Mouse (Mus musculus): ENCODE data around the gene Gm49388. TPM values are rescaled to one million over a fixed set of nuclear protein-coding genes. Genes with fewer than 3 reads are reported as not detected.
"Not testable (repeated sequence)": the region's sequence is repeated elsewhere in the genome, so short reads cannot be mapped to it uniquely, and the experiment has no call there.

Gm49388 gene
- polyA plus RNA-seq, 1 experiment from 2014 or later = not detected

DNA sequence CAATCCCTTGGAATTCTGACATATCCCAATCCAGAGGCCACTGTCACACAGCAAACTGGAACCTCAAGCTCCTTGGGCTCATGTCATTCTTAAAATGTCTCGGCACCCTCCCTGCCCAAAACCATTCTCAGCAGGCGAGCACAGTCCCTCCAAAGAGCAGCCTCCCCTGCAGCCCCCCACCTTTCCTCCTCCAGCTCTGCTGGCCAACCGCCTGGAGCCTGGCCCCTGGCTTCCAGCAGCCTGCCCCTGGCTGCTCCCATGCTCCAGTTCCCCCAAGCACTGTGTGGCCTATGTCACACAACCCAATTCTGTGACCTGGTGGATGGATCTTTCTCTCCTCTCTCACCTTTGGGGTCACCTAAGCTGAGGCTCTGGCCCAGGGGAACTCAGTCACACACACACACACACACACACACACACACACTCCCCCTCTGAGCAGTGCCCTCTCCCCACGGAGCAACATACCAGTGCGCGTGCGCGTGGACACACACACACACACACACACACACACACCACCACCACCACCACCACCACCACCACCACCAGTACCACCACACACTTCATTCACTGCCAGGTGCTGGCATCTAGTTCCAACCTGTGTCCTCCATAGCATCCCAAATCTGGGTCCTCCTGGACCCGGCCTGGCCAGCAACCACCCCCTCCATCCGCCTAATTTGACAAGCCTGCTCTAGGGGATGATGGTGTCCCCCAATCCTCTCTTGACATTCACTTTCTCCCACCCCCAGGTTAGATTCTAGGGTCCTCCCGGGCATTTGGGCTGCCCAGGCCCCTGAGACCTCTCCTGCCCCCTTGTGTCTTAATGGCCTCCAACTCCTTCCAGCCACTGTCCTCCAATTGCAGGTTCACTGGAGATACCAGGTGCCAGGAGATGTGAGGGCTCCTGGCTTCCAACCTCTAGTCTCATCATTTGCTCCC is 38.1 kb downstream of the Gm49388 start:
- H3K4me1 ChIP-seq = peaks cover 21% of the 10 kb centered on the region
- peak overlapping the region; percentile 81 for H3K9ac ChIP-seq
- no peaks in the 10 kb centered on the region for H3K9me3 ChIP-seq
- H3K4me2 ChIP-seq (replicated peaks) = peak overlapping the region; percentile 73
- H3K4me3 ChIP-seq = peak overlapping the region; percentile 83
- WGBS = 66% methylated on average over 11 of the region's 11 CpGs
- H3K27ac ChIP-seq = peak overlapping the region; percentile 83; the same call in 1 of the 2 replicates
- no peaks in the 10 kb centered on the region for H3K27me3 ChIP-seq
- H3K36me3 ChIP-seq = no peaks in the 10 kb centered on the region
- no peak for ATAC-seq (ENCODE audit: insufficient number of reproducible peaks, insufficient read depth, low FRiP score, low TSS enrichment)

GRCm38 (mm10) chr7:127824176-127824871 is 38.9 kb downstream of the Gm49388 start, which contains the start of the genes Stx4a and Stx1b:
TSS of gene Stx4a (plus strand) at chr7:127824294.
TSS of gene Stx1b (minus strand) at chr7:127824549.
- H3K36me3 ChIP-seq = no peaks in the 10 kb centered on the region
- peak within 1 kb of the TSS; percentile 83 for H3K27ac ChIP-seq
- WGBS = 2% methylated on average over 35 of the region's 38 CpGs
- H3K4me2 ChIP-seq (replicated peaks) = peak within 1 kb of the TSS; percentile 73
- peak within 1 kb of the TSS; percentile 81 for H3K9ac ChIP-seq
- peaks cover 21% of the 10 kb centered on the region for H3K4me1 ChIP-seq
- peak; percentile 74 for ATAC-seq (ENCODE audit: insufficient number of reproducible peaks, insufficient read depth, low FRiP score, low TSS enrichment)
- peak within 1 kb of the TSS; percentile 83 for H3K4me3 ChIP-seq
- no peaks in the 10 kb centered on the region for H3K27me3 ChIP-seq
- no peaks in the 10 kb centered on the region for H3K9me3 ChIP-seq

GRCm38 (mm10) chr7:127835550-127835949 is 50.1 kb downstream of the Gm49388 start:
- H3K27ac ChIP-seq = no peak overlapping the region
- H3K36me3 ChIP-seq = no peaks in the 10 kb centered on the region
- H3K4me1 ChIP-seq = no peaks in the 10 kb centered on the region
- H3K9me3 ChIP-seq = no peaks in the 10 kb centered on the region
- H3K4me3 ChIP-seq = no peak overlapping the region
- H3K4me2 ChIP-seq (replicated peaks) = no peak overlapping the region
- ATAC-seq (ENCODE audit: insufficient number of reproducible peaks, insufficient read depth, low FRiP score, low TSS enrichment) = no peak
- H3K27me3 ChIP-seq = no peaks in the 10 kb centered on the region
- H3K9ac ChIP-seq = no peak overlapping the region
- 75% methylated on average over 2 of the region's 2 CpGs for WGBS

DNA sequence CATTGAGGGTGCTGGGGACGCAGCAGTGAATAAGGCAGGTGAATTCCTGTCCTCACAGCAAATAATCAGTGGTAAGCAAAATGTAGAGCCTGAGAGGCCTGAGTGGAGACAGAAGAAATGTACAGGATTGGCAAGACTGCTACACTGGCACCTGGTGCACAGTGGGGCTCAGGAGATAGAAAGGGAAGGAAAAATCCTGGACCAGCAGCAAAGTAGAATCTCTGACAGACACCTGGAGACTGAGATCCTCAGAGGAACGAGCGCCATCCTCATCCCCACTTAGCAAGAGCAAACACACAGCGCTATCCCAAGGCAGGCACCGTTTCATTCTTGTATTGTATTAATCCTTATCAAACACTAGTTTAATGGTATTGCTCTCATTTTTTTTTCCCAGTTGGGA is 52.1 kb downstream of the Gm49388 start:
- ATAC-seq (ENCODE audit: insufficient number of reproducible peaks, insufficient read depth, low FRiP score, low TSS enrichment) = no peak
- Histone ChIP-seq H3K27me3 (no peaks in the 10 kb centered on the region), H3K4me1 (no peaks in the 10 kb centered on the region), H3K36me3 (no peaks in the 10 kb centered on the region), H3K9ac (no peak overlapping the region), H3K4me2 (replicated peaks) (no peak overlapping the region), H3K9me3 (no peaks in the 10 kb centered on the region), H3K27ac (no peak overlapping the region), H3K4me3 (no peak overlapping the region)
- 89% methylated on average over 5 of the region's 5 CpGs for whole genome bisulfite sequencing

GRCm38 (mm10) chr7:127837878-127838277 is 52.5 kb downstream of the Gm49388 start:
- H3K4me1 ChIP-seq; H3K4me3 ChIP-seq; H3K27ac ChIP-seq; H3K9me3 ChIP-seq; ATAC-seq (ENCODE audit: insufficient number of reproducible peaks, insufficient read depth, low FRiP score, low TSS enrichment); H3K9ac ChIP-seq; H3K36me3 ChIP-seq; H3K4me2 ChIP-seq (replicated peaks); H3K27me3 ChIP-seq: not testable (repeated sequence)
- 74% methylated on average over 4 of the region's 4 CpGs for WGBS

- not testable (repeated sequence) for H3K4me2 ChIP-seq (replicated peaks); ATAC-seq (ENCODE audit: insufficient number of reproducible peaks, insufficient read depth, low FRiP score, low TSS enrichment); H3K27ac ChIP-seq
These were observed 54.6 kb downstream of the Gm49388 start for GRCm38 (mm10) chr7:127840031-127840430.

GRCm38 (mm10) chr7:127840886-127841285 is 55.5 kb downstream of the Gm49388 start:
- Histone ChIP-seq H3K27ac (peak overlapping the region; percentile 89), H3K4me1 (no peaks in the 10 kb centered on the region; the same call in 1 of the 2 replicates), H3K9ac (peak overlapping the region; percentile 58), H3K27me3 (no peaks in the 10 kb centered on the region), H3K4me2 (replicated peaks) (peak overlapping the region; percentile 90), H3K9me3 (no peaks in the 10 kb centered on the region), H3K36me3 (peaks cover 11% of the 10 kb centered on the region; the same call in 1 of the 2 replicates), H3K4me3 (peak overlapping the region; percentile 79)
- peak; percentile 23; the same call in 1 of the 2 replicates for ATAC-seq (ENCODE audit: insufficient number of reproducible peaks, insufficient read depth, low FRiP score, low TSS enrichment)
- WGBS = 5% methylated on average over 15 of the region's 15 CpGs

More at GRCm38 (mm10) chr7:127840031-127840430, 54.6 kb downstream of the Gm49388 start:
- 82% methylated on average over 2 of the region's 2 CpGs for WGBS
- H3K4me1 ChIP-seq, H3K9me3 ChIP-seq, H3K9ac ChIP-seq, H3K4me3 ChIP-seq, H3K27me3 ChIP-seq: not testable (repeated sequence)
- H3K36me3 ChIP-seq = peaks cover 11% of the 10 kb centered on the region; the same call in 1 of the 2 replicates

DNA sequence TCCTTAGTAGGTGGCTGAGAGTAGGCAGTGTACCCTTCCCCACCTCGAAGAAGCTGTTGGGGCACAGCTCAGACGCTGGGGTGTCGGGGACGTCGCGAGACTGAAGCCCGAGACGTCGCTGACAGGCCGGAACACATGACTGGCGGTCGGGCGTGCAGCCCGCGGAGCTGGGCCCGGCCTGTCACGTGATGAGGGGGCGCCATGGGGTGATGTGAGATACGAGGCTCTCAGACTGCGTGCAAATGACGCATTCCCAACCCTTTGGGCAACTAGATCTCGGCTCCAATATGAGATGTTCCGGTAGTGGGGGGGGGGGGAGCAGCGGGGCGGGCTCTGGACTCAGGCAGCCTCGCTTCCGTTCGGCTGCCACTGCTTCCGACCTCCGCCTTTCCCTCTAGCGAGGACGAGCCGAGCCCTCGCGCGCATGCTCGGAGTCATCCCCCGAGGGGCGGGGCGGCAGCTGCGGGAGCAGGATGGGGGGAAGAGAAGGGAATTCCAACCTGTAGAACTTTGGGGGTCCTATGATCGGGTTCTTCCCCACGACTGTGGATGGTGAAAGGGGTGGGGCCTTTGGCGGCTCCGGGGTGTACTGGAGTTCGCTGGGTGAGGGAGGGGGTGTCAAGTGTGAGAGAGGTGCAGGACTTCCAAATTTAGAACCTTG is 56.1 kb downstream of the Gm49388 start:
- Histone ChIP-seq H3K27me3 (no peaks in the 10 kb centered on the region), H3K27ac (peak overlapping the region; percentile 89), H3K36me3 (peaks cover 16% of the 10 kb centered on the region), H3K4me3 (peak overlapping the region; percentile 79), H3K4me2 (replicated peaks) (peak overlapping the region; percentile 90), H3K9ac (peak overlapping the region; percentile 67), H3K9me3 (no peaks in the 10 kb centered on the region), H3K4me1 (no peaks in the 10 kb centered on the region; the same call in 1 of the 2 replicates)
- WGBS = under 1% methylated on average over 43 of the region's 46 CpGs
- peak; percentile 89 for ATAC-seq (ENCODE audit: insufficient number of reproducible peaks, insufficient read depth, low FRiP score, low TSS enrichment)

DNA sequence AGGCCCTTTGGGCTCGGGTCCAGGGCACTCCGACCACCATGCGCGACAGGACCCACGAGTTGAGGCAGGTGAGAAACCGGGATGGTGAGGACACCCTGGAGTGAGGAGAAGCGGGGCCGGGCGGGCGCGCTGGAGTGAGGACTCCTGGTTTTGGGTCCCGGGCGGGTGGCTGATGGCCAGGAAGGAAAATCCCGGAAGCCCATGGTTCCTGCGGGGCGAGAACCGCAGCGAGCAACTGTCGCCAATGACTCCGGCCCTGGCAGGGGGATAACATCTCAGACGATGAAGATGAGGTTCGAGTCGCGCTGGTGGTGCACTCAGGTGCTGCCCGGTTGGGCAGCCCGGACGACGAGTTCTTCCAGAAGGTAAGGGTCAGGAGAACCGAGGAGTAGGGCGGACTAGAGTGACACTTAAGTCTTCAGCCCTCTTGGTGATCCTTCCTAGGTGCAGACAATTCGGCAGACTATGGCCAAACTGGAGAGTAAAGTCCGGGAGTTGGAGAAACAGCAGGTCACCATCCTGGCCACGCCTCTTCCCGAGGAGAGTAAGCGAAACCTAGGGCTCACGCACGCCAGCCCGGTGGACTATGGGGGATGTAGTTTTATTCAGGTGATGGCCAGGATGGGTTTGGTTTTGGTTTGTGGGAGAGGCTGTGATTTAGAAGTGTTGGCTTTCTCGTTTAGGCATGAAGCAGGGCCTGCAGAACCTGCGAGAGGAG is 56.8 kb downstream of the Gm49388 start:
- H3K4me2 ChIP-seq (replicated peaks) = peak overlapping the region; percentile 90
- no peaks in the 10 kb centered on the region for H3K27me3 ChIP-seq
- H3K9me3 ChIP-seq = no peaks in the 10 kb centered on the region
- H3K36me3 ChIP-seq = peaks cover 22% of the 10 kb centered on the region
- peak overlapping the region; percentile 89 for H3K27ac ChIP-seq
- peak overlapping the region; percentile 67 for H3K9ac ChIP-seq
- under 1% methylated on average over 40 of the region's 40 CpGs for WGBS
- H3K4me1 ChIP-seq = no peaks in the 10 kb centered on the region; the same call in 1 of the 2 replicates
- H3K4me3 ChIP-seq = peak overlapping the region; percentile 79
- peak; percentile 26; the same call in 1 of the 2 replicates for ATAC-seq (ENCODE audit: insufficient number of reproducible peaks, insufficient read depth, low FRiP score, low TSS enrichment)

DNA sequence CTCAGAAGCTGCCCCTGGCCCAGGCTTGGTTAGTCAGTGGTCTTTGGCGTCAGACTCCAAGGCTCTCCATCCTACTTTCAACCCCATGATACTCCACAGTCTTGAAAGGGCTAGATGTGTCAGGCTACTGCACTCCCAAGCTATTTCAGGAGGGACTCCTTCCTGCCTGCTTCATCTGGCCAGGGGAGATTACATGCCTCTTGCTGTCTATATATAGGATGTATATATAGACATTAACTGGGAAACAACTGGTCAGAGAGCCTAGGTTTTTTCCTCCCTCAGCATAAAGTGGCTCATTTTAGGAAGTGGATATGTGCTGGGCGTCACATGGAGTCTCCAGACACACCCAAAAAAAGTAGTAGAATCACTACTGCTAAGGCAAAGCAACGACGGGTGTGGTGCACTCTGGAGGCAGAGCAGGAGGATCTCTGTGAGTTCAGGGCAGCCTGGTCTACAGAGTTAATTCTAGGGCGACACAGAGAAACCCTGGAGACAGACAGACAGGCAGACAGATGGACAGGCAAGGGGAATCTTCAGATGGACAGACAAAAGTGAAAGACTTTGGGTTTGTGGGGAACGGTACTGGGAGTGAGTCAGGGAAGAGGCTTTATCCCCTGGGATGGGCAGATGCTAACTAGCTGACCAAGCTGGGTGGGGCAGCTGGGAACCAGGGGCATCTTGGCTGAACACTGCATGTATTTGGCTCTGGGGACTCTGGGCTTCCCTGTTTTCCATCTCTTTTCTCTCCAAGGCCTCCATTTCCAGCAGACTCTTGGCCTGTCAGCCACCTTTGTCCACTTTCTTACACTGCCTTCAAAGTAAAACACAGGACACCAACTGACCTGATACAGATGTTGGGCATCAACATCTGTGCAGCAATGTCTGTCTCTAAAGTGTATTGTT is 64.8 kb downstream of the Gm49388 start:
- no peak overlapping the region for H3K4me2 ChIP-seq (replicated peaks)
- 76% methylated on average over 6 of the region's 6 CpGs for WGBS
- no peaks in the 10 kb centered on the region for H3K9me3 ChIP-seq
- no peaks in the 10 kb centered on the region for H3K27me3 ChIP-seq
- H3K4me3 ChIP-seq = no peak overlapping the region
- no peak for ATAC-seq (ENCODE audit: insufficient number of reproducible peaks, insufficient read depth, low FRiP score, low TSS enrichment)
- H3K4me1 ChIP-seq = no peaks in the 10 kb centered on the region
- H3K27ac ChIP-seq = no peak overlapping the region
- no peak overlapping the region for H3K9ac ChIP-seq
- peaks cover 16% of the 10 kb centered on the region; the same call in 1 of the 2 replicates for H3K36me3 ChIP-seq

All from embryonic facial prominence, embryonic 12.5 days (tissue).